Mouse (Mus musculus) embryonic facial prominence, embryonic 12.5 days (tissue): Measurements from ENCODE around the gene Kmt2d. TPM values are rescaled to one million over a fixed set of nuclear protein-coding genes. Genes with fewer than 3 reads are reported as not detected.

Experiments used
- ATAC-seq: fragments of 200-750 bp; cut with Nextera tagmentation; 2 replicates; pipeline ENCODE4 v1.8.0; 2017; ENCODE audit not compliant: insufficient number of reproducible peaks, insufficient read depth, low FRiP score, low TSS enrichment
- H3K27ac ChIP-seq: fragments of 300-500 bp; sonication (generic); 2 replicates; pipeline ENCODE4 v1.5.1; 2016; ENCODE audit warnings: mild to moderate bottlenecking
- H3K27me3 ChIP-seq: fragments of 300-500 bp; sonication (generic); 2 replicates; pipeline ENCODE4 v1.6.1; 2016; ENCODE audit warnings: mild to moderate bottlenecking, moderate library complexity
- H3K36me3 ChIP-seq: fragments of 300-500 bp; sonication (generic); 2 replicates; pipeline ENCODE4 v1.6.1; 2016; ENCODE audit warnings: mild to moderate bottlenecking
- H3K4me1 ChIP-seq: fragments of 300-500 bp; sonication (generic); 2 replicates; pipeline ENCODE4 v1.6.1; 2016
- H3K4me2 ChIP-seq: fragments of 300-500 bp; sonication (generic); replicated peaks from 2 replicates; pipeline ENCODE4 v1.6.1; 2016; ENCODE audit warnings: mild to moderate bottlenecking, moderate library complexity
- H3K4me3 ChIP-seq: fragments of 300-500 bp; sonication (generic); 2 replicates; pipeline ENCODE4 v1.5.1; 2016; ENCODE audit warnings: mild to moderate bottlenecking
- H3K9ac ChIP-seq: fragments of 300-500 bp; sonication (generic); 2 replicates; pipeline ENCODE4 v1.6.1; 2016; ENCODE audit warnings: mild to moderate bottlenecking, moderate library complexity
- H3K9me3 ChIP-seq: fragments of 300-500 bp; sonication (generic); 2 replicates; pipeline ENCODE4 v1.6.1; 2016; ENCODE audit warnings: mild to moderate bottlenecking, moderate library complexity
- WGBS: fragments of 180-500 bp; shearing (Covaris S2); methylation state at CpG from one replicate; pipeline ENCODE4 v1.1.7; 2016; 5-methylcytosine and 5-hydroxymethylcytosine counted together
- polyA plus RNA-seq: library from polyadenylated mRNA; unstranded; fragments of >200 nt; fragmentation: Nextera tagmentation; extraction: Ambion mirVana; gene quantifications from 2 replicates; pipeline ENCODE4 v1.2.1, GENCODE M21; 2016

Gene Kmt2d
- polyA plus RNA-seq, 1 experiment from 2014 or later, result 12.9 TPM

DNA sequence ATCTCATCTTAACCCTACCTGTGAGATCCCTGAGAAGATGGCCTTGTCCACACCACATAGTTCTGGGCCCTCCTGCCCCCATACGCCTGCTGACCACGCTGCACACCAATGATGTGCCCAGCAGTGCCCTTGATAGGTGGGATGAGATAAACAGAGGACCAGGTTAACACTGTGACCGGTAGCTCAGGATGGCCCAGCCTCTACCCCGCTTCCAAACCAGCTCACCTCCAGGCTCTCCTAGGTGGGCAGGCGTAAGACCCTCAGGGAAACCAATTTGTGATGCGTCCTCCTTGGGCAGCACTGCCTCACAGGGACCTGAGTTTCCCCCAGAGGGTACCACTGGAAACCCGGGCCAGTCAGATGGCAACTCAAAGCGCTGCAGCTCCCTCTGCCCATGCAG, 5.2 kb downstream of the Kmt2d start:
- Histone ChIP-seq H3K36me3 (peaks cover 58% of the 10 kb centered on the region), H3K4me3 (no peak overlapping the region)
- WGBS, result 95% methylated on average over 8 of the region's 8 CpGs

GRCm38 (mm10) chr15:98864951-98865350, 6.1 kb downstream of the Kmt2d start:
- Histone ChIP-seq H3K27me3 (no peaks in the 10 kb centered on the region), H3K27ac (no peak overlapping the region), H3K4me1 (peaks cover 30% of the 10 kb centered on the region), H3K9me3 (no peaks in the 10 kb centered on the region), H3K36me3 (peaks cover 66% of the 10 kb centered on the region), H3K9ac (no peak overlapping the region), H3K4me2 (no peak overlapping the region), H3K4me3 (no peak overlapping the region)
- ATAC-seq, result no peak
- 87% methylated on average over 6 of the region's 6 CpGs for WGBS

More for the DNA sequence above, 5.2 kb downstream of the Kmt2d start:
- no peaks in the 10 kb centered on the region for H3K27me3 ChIP-seq
- H3K9ac ChIP-seq, result no peak overlapping the region
- peaks cover 32% of the 10 kb centered on the region for H3K4me1 ChIP-seq
- H3K9me3 ChIP-seq, result no peaks in the 10 kb centered on the region
- H3K27ac ChIP-seq, result no peak overlapping the region
- no peak for ATAC-seq
- no peak overlapping the region for H3K4me2 ChIP-seq

DNA sequence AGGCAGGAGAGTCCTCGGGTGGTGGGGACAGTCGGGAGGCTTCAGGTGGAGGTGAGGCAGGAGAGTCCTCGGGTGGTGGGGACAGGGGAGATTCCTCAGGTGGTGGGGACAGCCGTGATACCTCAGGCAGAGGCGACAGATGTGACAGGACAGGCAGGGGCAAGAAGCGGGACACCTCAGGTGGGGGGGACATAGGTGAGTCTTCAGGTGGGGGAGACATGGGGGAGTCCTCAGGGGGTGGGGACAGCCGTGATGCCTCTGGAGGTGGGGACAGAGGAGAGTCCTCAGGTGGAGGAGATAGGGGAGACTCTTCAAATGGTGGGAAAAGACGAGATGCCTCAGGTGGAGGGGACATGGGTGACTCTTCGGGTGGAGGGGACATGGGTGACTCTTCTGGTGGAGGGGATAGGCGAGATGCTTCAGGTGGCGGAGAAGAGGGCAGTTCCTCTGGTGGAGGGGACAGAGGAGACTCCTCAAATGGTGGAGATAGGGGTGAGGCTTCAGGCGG, 7.5 kb downstream of the Kmt2d start:
- H3K9me3 ChIP-seq, result no peaks in the 10 kb centered on the region
- H3K4me2 ChIP-seq, result no peak overlapping the region
- peaks cover 15% of the 10 kb centered on the region for H3K4me1 ChIP-seq
- no peak overlapping the region for H3K27ac ChIP-seq
- no peak overlapping the region for H3K4me3 ChIP-seq
- H3K9ac ChIP-seq, result no peak overlapping the region
- peaks cover 80% of the 10 kb centered on the region for H3K36me3 ChIP-seq
- WGBS, result 93% methylated on average over 12 of the region's 12 CpGs
- no peaks in the 10 kb centered on the region for H3K27me3 ChIP-seq
- no peak for ATAC-seq

DNA sequence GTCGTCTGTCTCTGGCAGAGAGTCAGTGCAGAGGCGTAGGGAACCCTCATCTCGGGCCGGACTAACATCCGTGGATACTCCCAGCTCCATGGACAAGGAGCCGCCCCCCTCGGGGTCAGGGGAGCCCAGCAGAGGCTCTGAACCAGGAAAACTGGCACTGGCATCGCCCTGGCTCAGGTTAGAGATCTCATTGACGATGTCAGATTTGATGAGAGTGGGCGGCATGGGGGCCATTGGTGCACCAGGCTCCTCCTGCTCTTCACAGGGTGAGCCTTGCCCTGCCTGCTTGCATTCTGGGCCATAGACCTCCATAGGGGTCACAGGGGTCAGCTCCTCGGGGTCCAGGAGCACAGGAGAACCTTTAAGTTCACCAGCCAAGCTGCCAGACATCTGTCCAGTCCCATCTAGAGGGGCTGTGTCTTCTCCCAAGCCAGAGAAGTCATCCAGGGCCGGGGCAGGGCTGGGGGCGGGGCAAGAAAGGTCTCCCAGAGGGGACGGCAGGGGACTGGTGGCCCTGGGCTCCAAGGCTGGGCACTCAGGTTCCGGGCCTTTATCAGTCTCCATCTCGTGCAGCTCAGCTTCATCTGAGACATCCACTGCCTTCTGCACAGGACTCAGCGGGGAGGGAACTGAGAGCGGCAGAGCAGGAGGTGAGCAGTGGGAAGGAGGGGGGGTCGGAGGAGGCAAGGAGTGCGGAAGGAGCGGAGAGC, 9.1 kb downstream of the Kmt2d start:
- WGBS, result 87% methylated on average over 21 of the region's 21 CpGs
- Histone ChIP-seq H3K9me3 (no peaks in the 10 kb centered on the region), H3K27me3 (no peaks in the 10 kb centered on the region), H3K27ac (no peak overlapping the region), H3K4me1 (no peaks in the 10 kb centered on the region), H3K4me3 (no peak overlapping the region), H3K36me3 (peaks cover 96% of the 10 kb centered on the region), H3K9ac (no peak overlapping the region), H3K4me2 (no peak overlapping the region)
- ATAC-seq, result no peak

DNA sequence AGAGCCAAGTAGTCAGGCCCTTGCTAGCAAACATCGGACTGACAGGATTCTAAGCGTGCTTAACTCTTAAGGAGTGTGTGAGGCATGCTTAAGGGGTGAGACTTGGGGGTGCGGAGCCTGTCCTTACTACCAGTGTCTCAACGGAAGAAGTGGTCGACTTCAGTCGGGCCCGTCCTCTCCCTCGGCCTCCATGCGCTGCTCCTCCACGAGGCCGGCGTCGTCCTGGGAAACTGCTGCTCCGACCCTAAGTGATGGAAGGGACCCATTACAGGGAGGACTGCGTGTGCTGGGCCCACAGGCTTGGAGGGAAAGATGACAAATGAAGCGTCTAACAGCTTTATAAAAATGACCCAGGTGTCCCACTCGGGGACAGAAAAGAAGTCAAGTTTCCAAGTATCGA, 10.1 kb downstream of the Kmt2d start:
- Histone ChIP-seq H3K4me2 (no peak overlapping the region), H3K4me3 (no peak overlapping the region), H3K27ac (no peak overlapping the region), H3K9me3 (no peaks in the 10 kb centered on the region), H3K9ac (no peak overlapping the region), H3K27me3 (no peaks in the 10 kb centered on the region), H3K4me1 (no peaks in the 10 kb centered on the region), H3K36me3 (peaks cover 99% of the 10 kb centered on the region)
- WGBS, result 95% methylated on average over 18 of the region's 18 CpGs
- ATAC-seq, result no peak

DNA sequence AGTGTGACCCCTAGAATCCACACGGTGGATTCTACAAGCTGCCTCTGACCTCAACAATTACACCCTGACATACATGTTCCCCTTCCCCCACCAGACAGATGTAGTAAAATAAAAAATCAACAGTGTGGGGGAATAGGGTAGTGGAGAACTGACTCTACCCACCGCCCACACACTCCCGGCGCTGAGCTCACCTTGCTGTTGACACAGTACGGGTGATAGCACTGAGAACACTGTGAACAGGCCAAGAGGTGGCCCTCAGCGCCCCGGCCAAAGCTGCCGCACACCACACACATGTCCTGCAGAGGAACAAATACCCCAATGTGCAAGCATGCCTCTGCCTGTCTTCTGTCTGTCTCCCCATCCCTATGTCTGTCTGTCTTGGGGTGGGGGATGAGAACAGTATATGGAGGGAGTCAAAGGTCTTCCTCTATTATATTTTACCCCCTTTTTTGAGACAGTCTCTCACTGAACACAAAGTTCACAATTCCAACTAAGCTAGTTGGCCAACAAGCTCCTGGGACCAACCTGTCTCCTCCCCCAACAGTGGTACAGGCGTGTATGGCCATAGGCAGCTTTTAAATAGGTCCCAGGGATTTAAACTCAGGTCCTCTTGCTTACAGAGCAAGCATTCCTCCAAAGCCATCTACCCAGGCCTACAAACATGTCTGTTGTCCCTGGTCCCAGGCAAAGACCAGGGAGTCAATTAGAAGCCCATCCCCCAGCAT, 11.5 kb downstream of the Kmt2d start:
- 85% methylated on average over 9 of the region's 9 CpGs for WGBS
- Histone ChIP-seq H3K4me3 (no peak overlapping the region), H3K36me3 (peaks cover 99% of the 10 kb centered on the region), H3K4me2 (no peak overlapping the region), H3K9ac (no peak overlapping the region), H3K9me3 (no peaks in the 10 kb centered on the region), H3K27ac (no peak overlapping the region), H3K27me3 (no peaks in the 10 kb centered on the region), H3K4me1 (no peaks in the 10 kb centered on the region)
- no peak for ATAC-seq

- no peak overlapping the region for H3K27ac ChIP-seq
- 96% methylated on average over 16 of the region's 16 CpGs for WGBS
- H3K27me3 ChIP-seq, result no peaks in the 10 kb centered on the region
- H3K9me3 ChIP-seq, result no peaks in the 10 kb centered on the region
- H3K36me3 ChIP-seq, result peaks cover 99% of the 10 kb centered on the region
- no peaks in the 10 kb centered on the region for H3K4me1 ChIP-seq
- no peak overlapping the region for H3K4me2 ChIP-seq
- no peak for ATAC-seq
- H3K4me3 ChIP-seq, result no peak overlapping the region
- no peak overlapping the region for H3K9ac ChIP-seq
These were observed 16.8 kb downstream of the Kmt2d start for GRCm38 (mm10) chr15:98854214-98854613.

- 92% methylated on average over 28 of the region's 28 CpGs for WGBS
- H3K9ac ChIP-seq, result no peak overlapping the region
- H3K27ac ChIP-seq, result no peak overlapping the region
- H3K36me3 ChIP-seq, result peaks cover 100% of the 10 kb centered on the region
- no peak for ATAC-seq
- no peak overlapping the region for H3K4me2 ChIP-seq
- no peak overlapping the region for H3K4me3 ChIP-seq
- no peaks in the 10 kb centered on the region for H3K9me3 ChIP-seq
- no peaks in the 10 kb centered on the region for H3K27me3 ChIP-seq
- H3K4me1 ChIP-seq, result no peaks in the 10 kb centered on the region
These were observed 17.7 kb downstream of the Kmt2d start for GRCm38 (mm10) chr15:98853161-98853937.

- H3K9me3 ChIP-seq, result no peaks in the 10 kb centered on the region
- no peak overlapping the region for H3K4me2 ChIP-seq
- no peaks in the 10 kb centered on the region for H3K27me3 ChIP-seq
- H3K27ac ChIP-seq, result no peak overlapping the region
- ATAC-seq, result no peak
- 81% methylated on average over 9 of the region's 9 CpGs for WGBS
- peaks cover 100% of the 10 kb centered on the region for H3K36me3 ChIP-seq
- H3K4me1 ChIP-seq, result no peaks in the 10 kb centered on the region
- no peak overlapping the region for H3K9ac ChIP-seq
- no peak overlapping the region for H3K4me3 ChIP-seq
These were observed 18.3 kb downstream of the Kmt2d start for GRCm38 (mm10) chr15:98852733-98853132.

DNA sequence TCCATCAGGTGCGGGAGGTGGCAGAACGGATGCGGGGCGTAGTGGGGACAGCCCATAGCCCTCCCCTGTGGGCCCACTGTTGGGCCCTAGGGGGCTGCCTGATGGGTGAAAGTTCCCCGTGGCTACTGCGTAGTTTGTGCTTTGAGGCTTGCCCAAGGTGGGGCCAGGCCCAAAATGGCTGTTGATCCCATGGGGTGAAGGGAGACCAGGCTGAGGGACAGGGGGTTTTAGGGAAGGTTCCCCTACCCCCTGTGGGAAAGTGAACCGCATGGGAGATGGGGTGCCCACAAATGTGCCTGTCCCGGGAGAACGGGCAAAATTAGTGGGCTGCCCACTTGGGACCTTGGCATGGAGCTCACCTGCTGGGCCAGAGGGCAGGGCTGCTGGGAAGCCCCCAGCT, 18.9 kb downstream of the Kmt2d start:
- no peaks in the 10 kb centered on the region for H3K9me3 ChIP-seq
- ATAC-seq, result no peak
- H3K36me3 ChIP-seq, result peaks cover 100% of the 10 kb centered on the region
- no peak overlapping the region for H3K27ac ChIP-seq
- WGBS, result 93% methylated on average over 9 of the region's 9 CpGs
- no peak overlapping the region; the same call in 1 of the 2 replicates for H3K9ac ChIP-seq
- H3K4me2 ChIP-seq, result no peak overlapping the region
- H3K4me3 ChIP-seq, result no peak overlapping the region
- no peaks in the 10 kb centered on the region for H3K4me1 ChIP-seq
- no peaks in the 10 kb centered on the region for H3K27me3 ChIP-seq

- ATAC-seq, result no peak
- Histone ChIP-seq H3K4me2 (no peak overlapping the region), H3K9ac (no peak overlapping the region), H3K36me3 (peaks cover 100% of the 10 kb centered on the region), H3K4me1 (no peaks in the 10 kb centered on the region), H3K9me3 (no peaks in the 10 kb centered on the region), H3K27me3 (no peaks in the 10 kb centered on the region), H3K27ac (no peak overlapping the region), H3K4me3 (no peak overlapping the region)
- 96% methylated on average over 21 of the region's 21 CpGs for whole genome bisulfite sequencing
These were observed 19.7 kb downstream of the Kmt2d start for GRCm38 (mm10) chr15:98851229-98851818.
